Mouse (Mus musculus): Measurements from ENCODE around the gene Nbea. TPM values are rescaled to one million over a fixed set of nuclear protein-coding genes. Genes with fewer than 3 reads are reported as not detected.

Nbea gene
- under 1 TPM; 0.15 to 0.24 TPM for polyA plus RNA-seq (2017; shearing (Covaris generic))

DNA sequence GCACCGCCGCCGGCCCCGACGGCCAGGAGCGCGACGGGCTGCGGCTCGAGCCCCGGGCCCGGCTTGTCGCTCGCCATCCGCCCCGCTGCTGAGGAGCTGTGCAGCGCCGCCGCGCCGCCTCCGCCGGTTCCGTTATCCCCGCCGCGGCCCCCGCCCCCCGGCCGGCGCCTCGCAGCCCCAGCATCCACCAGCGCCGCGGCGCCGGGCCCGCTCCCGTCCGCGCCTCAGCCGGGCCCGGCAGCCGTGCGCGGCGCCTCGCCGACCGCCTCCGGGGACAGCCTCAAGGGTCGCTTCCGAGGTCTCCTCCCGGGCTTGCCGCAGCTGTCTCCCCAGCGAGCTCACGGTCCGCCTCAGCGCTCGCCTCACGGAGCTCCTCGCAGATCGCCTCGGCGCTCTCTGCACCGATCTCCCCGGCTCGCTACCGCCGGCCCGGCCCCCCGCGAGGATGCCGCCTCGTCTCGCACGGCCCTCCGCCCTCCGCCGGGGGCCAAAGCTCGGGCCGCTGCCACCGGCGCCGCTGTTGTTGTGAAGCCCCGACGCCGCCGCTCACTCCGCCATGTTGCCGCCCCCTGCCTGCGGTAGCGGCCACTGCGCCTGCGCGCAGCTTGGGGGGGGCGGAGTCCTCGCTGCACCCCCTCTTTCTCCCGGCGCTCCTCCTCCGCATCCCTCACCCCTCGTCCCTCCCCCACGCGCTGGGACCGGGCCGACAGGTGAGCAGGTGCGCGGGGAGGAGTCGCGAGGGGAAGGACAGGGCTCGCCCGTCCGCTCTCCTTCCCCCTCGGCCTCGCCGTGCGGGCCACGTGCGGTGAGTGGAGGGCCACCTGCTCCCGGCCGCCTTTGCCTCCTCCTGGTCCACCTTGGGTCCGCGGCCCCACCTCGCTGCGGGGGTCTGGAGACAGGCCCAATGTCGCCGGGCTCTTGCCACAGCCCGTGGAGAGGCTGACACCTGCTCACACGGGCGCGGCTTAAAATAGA, at the start of gene Nbea:
Gene Nbea, minus strand, starts transcription at position 543 of the 975 bp plus-strand sequence.
- ATAC-seq: no peak

DNA sequence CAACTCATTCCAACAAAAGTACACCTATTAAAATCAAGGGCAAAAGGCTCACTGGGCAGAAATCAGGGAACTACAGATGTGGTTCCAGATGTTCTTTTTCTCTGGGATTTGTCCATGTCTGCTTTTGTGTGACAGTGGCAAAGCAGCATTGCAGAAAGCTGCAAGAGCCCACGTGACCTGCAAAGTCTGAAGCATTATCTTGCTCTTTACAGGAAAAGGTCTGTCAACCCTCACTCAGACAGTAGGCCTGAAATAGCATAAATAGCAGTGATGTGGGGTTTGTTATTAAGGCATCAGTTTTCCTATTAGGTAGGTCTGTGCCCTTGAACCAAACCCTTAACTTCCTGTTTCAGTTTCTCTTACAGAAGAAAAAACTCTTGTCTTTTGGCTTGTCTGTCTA, 45.8 kb upstream of the Nbea start:
- no peak for ATAC-seq

DNA sequence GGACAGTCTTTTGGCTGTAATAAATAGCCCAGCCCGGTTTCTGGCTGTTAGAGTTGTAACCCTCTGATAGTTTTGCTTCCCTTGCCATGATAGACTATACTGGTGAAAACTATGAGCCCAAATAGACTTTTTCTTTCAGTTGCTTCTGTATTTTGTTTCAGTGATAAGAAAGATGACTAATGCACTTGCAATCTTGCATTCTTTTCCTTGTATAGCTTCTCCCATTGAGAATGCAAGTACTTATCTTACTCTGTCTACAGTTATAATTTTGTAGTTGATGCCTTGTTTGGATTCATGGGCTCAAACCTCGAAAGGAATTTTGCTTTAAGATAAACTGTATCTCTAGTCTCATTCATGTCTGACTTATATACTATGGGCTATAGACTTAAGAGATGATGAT, 32.5 kb upstream of the Nbea start:
- ATAC-seq: no peak

DNA sequence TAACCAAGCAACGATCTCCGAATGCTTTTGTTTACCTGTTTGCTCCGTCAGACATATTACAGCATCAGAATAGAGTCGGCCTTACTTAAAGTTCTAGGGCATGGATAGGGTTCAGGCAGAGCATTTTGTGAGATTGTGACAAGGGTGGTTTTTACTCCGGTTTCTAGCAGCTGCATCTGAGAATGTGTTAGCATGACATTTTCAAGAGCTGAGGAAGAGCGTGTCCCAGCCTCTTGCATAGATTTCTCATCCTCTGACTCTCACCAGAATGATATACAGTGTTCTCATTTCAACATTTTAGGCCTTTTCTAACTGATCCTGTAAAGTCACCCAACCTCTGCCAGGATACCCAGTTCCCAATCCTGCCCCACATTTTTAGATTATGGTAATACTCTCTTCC, 20.5 kb upstream of the Nbea start:
- ATAC-seq: no peak

DNA sequence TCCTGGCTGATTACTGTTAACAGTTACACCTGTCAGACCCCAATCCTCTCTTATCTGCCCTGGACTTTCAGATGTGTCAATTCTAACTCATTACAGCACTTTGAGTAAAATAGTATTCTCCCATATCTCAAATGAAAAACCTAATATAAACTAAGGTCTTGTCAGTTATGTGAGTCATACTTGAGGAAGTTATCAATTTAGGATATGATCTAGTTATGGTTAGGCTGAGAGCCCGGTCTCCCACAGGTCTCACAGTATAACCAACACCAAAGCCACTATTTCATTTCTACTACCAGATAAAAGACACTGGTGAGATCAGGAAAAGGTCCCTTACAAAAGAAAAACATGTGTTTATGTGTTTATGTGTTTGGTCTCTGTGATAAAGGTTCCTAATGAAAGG, 4.7 kb upstream of the Nbea start:
- no peak for ATAC-seq

DNA sequence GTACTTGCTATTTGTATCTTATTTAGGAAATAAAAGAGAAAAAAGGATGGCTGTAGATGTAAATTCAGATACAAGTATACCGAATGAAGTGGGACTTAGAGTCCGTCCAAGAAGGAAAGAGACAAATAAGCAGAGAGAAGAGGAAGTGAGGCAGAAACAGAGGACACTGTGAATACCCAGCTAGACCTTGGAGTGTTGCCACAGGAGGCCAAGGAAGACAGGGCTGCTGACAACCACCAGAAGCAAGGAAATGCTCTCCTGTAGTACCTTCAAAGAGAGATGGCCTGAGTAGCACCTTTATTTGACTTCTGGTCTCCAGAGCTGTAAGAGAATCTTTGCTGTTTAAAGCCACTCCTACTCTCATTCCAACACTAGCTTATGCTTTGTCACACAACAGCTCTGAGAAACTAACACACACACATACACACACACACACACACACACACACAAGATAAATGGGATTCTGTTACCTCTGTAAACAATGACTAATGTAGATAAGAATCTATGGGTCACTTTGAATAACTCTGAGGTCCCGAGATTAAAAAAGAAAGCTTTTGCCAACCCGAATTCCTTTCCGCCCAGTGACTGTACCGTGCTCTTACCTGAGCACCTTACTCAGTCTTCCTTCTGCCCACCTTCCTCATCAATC, 3.8 kb upstream of the Nbea start:
- ATAC-seq: no peak

DNA sequence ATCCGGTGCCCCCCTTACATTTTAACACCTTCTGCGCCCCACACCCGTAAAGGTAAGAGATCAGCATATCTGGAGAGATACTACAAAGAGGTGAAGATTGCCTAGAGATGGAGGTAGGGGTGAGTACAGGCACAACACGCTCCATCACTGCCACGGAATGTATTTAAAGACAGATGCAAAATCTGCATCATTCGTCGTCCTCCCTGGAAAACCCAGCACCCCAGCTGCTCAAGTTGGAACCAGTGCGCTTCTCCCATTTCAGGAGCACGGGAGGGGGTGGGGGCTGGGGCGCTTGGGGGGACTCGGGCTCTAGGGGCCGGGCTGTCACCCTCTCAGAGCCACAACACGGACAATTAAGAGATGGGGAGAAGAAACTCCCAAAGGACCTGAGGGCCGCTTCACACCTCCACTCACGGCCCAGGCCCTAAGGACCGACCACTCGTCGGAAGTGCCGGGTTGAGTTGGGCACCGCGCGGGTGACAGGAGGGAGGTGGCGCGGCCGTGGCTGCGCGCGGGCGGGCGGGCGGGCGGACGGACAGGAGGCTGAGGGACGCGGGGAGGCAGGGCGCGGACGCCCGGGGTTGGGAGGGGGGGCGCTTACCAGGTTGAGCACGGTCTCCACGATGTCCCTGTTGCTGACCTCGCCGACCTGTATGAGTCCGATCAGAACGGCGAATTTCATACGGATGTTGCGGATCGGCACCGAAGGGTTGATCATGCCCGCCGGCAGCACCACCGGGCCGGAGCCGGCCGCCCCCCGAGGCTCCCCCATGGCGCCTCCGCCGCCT, 936 bp downstream of the Nbea start:
- no peak for ATAC-seq

DNA sequence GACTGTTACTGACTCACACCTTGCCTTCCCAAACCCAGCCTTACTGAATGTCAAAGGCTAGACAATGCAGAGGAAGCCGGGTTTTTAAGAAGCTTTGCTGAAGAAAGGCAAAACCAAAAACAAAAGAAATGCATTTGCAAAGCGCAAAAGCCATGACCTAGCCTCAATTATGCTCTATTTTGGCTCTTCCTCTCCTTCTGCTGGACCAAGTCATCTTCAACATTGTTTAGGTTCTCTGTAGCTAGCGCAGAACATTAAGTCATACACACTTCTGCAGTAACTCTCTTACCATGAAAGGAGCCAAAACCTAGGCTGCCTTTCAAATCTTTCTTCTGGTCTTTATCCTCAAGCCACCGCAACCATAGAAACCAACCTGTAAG, 1.5 kb downstream of the Nbea start:
- ATAC-seq: no peak

DNA sequence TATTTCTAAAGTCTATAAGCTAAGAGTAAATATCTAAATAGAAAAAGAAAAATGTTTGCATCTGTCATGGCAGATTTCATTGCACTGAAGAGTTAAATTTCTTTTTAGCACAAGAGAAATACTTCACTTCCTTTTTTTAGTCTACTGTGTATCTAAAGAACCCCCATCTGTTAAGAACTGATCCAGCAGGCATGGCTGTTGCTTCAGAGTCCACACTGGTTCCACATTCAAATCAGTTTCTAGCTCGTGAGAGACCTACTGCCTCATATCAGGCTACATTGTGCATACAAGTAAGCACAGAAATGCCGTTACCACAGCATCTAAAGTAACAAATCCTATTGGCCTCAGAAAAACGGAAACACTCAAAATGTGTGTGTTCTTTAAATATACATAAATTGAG, 2.5 kb downstream of the Nbea start:
- no peak for ATAC-seq

DNA sequence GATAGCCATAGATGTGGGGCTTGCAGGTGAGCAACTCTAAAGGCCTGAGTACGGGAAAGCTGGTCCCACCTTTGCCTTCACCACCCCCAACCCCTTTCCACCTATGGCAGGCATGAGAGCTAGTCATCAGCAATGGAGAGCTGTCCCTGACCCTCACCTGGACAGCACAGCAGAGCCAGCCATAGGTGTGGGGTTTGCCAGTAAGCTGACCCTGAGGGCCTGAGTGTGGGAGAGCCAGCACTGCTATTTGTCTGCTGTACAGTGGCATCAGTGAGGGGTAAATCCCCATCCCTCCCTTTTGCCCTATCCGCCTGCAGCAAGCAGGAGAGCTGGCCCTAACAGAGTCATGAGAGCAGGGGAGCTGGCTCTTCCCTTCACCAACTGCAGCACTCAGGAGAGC, 25.6 kb downstream of the Nbea start:
- no peak for ATAC-seq

DNA sequence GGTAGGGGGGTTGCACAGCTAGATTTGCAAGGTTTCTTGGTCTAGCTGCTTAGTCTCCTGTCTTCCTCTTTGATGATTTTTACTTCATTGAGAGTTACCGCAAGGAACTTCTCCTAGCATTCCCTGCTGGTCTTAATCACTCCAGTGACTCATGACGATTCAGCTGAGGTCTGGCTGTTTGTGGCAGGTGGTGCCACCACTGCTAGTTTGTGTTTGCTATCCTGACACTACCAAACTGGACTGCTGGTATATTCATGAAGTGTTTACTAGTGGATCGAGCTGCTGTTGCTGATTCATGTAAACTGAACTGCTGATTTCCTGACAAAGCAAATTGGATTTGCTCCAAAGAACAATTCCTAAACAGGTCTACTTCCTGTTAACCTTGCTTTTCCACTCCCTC, 56.8 kb downstream of the Nbea start:
- ATAC-seq: no peak

DNA sequence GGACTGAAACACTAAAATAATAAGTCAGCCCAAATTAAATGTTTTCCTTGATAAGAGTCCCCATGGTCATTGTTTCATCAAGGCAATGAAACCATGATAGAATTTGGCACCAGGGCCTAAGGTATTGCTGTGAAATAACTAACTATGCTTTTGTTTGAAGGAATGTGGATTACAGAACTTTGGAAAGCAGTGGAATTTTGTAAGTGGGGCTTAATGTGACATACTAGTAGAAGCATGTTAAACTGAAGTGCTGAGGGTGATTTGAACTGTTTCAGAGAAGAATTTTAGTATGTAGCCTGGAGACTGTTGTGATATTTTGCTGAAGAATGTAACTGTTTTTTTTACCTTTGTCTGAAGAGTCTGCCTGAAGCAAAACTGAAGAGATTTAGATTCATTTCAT, 66.9 kb downstream of the Nbea start:
- ATAC-seq: no peak

DNA sequence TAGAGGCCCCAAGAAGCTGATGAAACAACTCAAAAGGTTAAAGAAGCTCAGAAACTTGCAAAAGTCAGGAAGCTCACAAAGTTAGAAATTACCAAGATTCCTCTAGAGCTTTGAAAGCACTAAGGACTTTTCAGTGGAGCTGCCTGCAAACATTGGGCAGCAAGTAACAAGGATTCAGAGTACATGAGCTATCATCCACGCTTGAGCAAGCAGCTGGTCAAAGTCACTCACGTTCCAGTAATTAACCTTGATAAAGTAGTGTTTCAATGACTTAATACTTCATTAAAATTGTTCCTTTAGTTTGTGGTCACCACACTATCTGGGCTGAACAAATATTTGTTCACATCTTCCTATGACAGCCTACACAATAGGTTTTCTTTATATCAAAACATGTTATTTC, 75.4 kb downstream of the Nbea start:
- no peak for ATAC-seq

DNA sequence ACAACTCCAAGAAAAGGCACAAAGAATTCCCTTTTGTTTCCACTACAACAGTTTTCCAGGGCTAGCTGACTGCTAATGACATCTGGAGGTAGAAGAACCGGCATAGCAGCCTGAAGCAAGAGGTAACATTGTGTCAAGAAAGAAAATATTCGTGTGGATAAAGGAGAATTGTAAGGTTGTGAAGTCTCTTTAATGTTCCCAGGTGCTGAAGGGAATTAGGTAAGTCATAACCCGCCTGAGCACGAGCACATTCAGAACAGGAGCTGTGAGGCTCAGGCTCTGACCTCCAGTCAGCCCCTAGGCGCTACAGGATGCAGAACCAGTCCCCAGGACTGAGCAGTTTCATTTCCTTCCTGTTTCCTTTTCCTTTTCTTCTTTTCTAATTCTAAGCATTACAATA, 86.4 kb downstream of the Nbea start:
- ATAC-seq: no peak

DNA sequence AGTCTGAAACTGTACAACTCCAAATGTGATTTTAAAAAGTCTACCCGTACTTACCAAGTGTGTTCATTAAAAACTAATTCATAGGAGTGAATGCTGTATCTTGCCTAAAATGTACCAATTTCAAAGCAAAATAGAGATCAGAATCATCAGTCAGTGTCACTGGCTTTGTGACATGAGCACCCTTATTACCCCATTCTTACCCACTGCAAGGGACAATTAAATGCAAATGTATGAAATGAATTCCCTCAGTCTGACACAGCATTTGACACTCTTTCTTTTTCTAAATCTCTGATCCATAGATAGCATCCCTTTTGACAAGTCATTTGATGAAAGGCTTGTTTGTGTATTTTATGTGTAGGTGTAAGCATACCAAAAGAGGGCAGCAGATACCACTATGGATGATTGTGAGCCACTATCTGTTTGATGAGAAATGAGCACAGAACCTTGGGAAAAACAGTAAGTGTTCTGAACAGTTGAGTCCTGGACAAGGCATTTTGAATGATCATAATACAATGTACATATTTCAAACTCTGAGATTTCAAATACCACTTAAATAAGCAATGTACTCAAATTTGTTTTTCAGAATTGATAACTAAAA, 104.4 kb downstream of the Nbea start:
- ATAC-seq: no peak

DNA sequence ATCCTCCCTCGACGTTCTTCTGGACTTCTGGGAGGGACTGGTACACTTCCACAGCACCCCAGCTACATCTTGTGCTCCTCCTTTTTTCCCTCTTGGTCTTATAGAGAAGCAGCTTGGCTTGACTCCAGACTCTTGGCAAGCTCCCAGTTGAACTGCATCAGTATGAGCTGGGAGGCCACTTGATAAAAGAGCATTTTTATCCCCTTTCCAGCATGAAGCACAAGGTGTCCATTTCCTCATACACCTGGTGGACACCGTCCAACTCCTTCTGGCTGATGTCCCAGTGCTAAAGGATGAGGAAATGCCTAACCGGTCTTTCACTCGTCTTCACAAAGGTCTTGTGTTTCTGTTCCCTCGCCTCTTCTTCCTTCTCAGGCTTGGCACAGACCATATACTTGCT, 115.7 kb downstream of the Nbea start:
- no peak for ATAC-seq

DNA sequence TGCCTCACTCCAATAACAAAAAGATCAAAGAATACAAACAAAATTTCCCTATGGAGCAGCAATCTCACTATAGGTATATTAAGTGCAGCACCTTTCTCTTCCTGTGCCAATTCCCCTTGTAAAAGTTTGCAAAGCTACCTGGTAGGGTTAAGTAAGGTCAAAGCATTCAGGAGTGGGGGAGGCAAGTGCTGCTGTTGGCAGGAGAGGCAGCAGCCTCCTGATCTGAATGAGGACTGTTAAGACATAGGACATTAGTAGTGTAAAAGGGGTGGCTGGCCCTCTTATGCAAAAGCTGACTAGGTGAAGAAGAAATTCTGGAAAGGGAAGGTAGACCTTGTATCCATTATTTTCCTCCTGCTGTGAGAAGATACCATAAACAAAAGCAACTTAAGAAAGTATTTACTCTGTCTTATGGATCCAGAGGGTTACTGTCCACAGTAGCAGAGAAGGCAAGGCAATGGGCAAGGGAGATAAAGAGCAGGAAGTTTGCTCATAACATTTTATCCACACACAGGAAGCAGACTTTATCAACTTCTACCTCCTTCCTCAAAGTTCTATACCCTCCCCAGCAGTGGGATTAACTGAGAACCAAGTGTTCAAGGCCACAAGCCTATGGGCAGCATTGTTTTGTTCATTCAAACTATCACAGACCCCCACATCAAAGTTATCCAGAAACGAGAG, 117.0 kb downstream of the Nbea start:
- no peak for ATAC-seq

DNA sequence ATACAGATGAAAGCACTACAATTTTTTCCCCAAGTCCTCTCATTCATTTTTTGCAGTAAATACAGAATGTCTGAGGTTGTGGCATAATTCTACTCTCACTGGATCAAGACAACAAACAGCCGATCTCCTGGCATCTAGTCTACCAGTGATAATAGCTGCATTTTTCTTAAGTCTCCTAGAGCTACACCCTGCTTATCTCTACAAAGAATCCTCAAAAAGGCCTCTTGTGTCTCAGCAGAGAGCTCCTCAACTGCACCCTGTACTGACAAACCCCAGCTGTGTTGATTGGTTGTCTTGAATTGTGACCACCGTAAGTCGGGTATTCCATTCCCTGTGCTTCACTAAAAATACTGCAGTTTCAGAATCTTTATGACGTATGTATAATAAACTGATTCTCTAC, 118.3 kb downstream of the Nbea start:
- no peak for ATAC-seq

DNA sequence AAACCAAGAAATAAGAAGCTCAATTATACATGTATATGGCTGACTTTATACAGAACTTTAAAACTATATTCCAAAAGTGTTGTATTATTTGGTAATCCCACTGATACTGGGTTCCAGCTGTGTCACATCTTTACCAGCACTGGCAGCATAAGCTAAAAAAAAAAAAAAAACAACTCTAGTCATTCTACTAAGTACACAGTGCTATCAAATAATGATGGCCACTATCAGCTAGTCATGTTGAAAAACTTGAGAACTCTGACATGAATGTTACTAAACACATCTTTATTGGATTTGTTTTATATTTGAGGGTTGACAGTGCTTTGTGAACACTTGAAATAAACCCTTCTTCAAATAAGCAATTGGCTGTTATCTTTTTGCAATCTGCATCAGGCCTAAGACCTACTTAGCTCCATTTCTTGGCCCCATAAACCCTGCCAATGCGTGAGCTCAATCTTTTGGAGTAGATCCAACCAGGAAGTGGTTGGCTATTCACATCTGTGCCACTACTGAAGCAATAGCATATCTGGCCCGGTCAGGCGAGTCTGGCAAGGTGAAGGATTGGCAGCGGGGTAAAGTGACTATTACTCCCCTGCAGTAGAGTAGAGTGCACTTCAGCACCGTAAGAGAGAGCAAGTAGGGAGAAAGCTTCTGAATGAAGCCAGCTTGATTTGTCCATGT, 137.7 kb downstream of the Nbea start:
- no peak for ATAC-seq

DNA sequence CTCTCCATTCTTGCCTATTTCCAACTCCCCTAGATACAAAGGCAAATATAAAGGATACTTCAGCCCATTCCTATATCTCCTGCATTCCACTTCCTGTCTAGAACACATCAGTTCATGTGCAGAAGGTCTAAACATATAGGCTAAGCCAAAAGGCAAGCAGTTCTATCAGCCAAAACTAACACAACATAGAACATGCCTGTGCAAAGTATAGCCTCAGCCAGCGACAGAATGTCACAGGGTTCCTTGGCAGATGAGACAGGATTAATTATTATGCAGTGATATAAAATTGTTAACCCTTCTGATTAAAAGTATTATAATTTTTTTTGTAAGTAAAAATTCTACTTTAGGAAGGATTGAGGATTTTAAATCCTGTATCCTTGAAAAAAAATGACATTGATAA, 140.4 kb downstream of the Nbea start:
- no peak for ATAC-seq

DNA sequence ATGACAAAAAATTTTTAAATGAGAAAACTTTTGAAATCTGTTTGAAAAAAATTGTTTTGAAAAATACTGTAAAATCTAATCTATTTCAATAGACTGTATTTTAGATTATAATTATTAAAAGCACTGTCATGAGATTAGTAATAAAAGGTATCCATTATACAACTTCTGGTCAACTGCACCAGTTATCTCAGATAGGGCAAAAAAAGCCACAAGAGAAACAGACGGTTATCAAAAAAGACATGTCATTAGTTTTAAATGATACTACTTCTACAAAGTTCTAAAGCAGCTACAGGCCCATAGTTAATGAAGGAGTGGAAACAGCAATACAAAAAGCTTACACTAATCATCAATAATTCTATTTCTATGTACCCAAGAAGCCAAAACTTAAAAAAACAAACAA, 144.0 kb downstream of the Nbea start:
- no peak for ATAC-seq

DNA sequence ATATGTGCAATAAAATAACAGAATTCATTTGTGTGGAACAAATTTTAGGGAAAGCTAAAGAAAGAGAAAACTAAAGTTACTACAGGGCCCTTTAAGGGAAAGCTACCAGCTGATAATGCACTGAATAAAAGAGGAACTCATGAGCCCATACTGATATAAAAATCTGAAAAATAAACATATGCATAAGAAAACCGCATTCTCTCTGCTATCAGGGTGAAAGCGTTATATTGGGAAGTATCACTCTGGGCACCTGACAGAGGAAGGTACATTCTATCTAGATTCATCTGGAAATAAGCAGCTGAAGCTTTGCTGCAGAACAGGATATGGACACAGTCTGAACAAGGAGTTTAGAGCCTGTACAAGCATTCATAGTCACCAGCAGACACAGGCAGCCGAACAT, 148.9 kb downstream of the Nbea start:
- no peak for ATAC-seq

All from activated CD4-positive, CD25-positive, alpha-beta regulatory T cell, adult 4 months (primary cell).